Mouse (Mus musculus): ENCODE measurements at regions not wholly inside any gene's neighbourhood (a gene's known extent, or its start where the extent isn't known, plus 50 kb on each side); places are given as distances from the start of the nearest gene placed in this dataset.

GRCm38 (mm10) chr10:23549207-23549606, 198.6 kb upstream of the Eya4 start:
- TF ChIP-seq CTCF (IDR thresholded peaks at IDR 0.05; ENCODE audit: borderline replicate concordance, extremely low read depth, insufficient read depth, insufficient read length) (no peak), POLR2A (IDR thresholded peaks at IDR 0.05; ENCODE audit: borderline replicate concordance, extremely low read depth, insufficient read depth, insufficient read length, poor library complexity, severe bottlenecking) (no peak)

Measured in brain, embryonic 14.5 days (tissue).